27 mouse cellular contexts compared by ENCODE assay signal in genomic region chr9:99471334-99471733, GRCm38 (mm10). TPM values are rescaled to one million over a fixed set of nuclear protein-coding genes. Genes with fewer than 3 reads are reported as not detected.
DNase-seq lines count a peak whose midpoint lies in the region; ATAC-seq and TF ChIP-seq lines count a peak whose summit lies in the region.
"Had no signal": no experiment of that assay in that cellular context is flagged by ENCODE, and none has a peak within 500 bp of the region (broad histone marks: within the 10 kb centered on the region; RNA-seq: fewer than 3 reads in every experiment).

No protein-coding gene starts in this region.

- TF ChIP-seq EP300 in MEL (IDR thresholded peaks at IDR 0.05; ENCODE audit: low read depth in 1 of 2, low read length in 2 of 2): no peak

- no peak for TF ChIP-seq RAD21 in MEL (IDR thresholded peaks at IDR 0.05; ENCODE audit: low read depth, low read length)

- intact Hi-C loops in heart, postnatal 14 days (cut with DNase I): no loop called here

- H3K9me3 ChIP-seq in MEL (replicated peaks; ENCODE audit: insufficient read depth, low read length): no peaks in the 10 kb centered on the region
- H3K9me3 ChIP-seq in intestine, postnatal 0 days (ENCODE audit: control insufficient read depth): no peaks in the 10 kb centered on the region
- H3K9me3 ChIP-seq: forebrain, embryonic 10.5 days; forebrain, embryonic 13.5 days; heart, embryonic 10.5 days; heart, embryonic 13.5 days; hindbrain, embryonic 12.5 days; hindbrain, embryonic 15.5 days had no signal

- no peak for TF ChIP-seq POLR2A in MEL (IDR thresholded peaks at IDR 0.05; ENCODE audit: control insufficient read depth in 1 of 2, insufficient read depth in 1 of 2, low read depth in 1 of 2, low read length in 2 of 2, poor library complexity in 1 of 2)

- DNase-seq in MEL (ENCODE audit: low read depth, low spot score): peak; percentile 36
- DNase-seq in heart, postnatal 14 days: no peak
- no peak for DNase-seq in left cerebral cortex, adult 8-10 months (ENCODE audit: low spot score in 2 of 2)
- DNase-seq in right cerebral cortex, postnatal 10 days (ENCODE audit: low spot score in 2 of 2): no peak
- DNase-seq: adrenal gland, adult 8-10 months; adrenal gland, postnatal 25 days; cerebellum, adult 11-12 months; cerebellum, adult 8-10 months; cerebellum, postnatal 10 days; gastrocnemius, postnatal 10 days; gastrocnemius, postnatal 36 days had no signal

- H3K4me2 ChIP-seq in intestine, postnatal 0 days (replicated peaks; ENCODE audit: low read depth): no peak overlapping the region; the same call in 1 of the 2 replicates
- H3K4me2 ChIP-seq: forebrain, embryonic 13.5 days; heart, embryonic 13.5 days; hindbrain, embryonic 12.5 days; hindbrain, embryonic 15.5 days had no signal

- no peak for TF ChIP-seq CTCF in MEL (IDR thresholded peaks at IDR 0.05 in 2 of 3, conservative IDR thresholded peaks at IDR 0.05 in 1 of 3; ENCODE audit: control insufficient read depth in 1 of 3, insufficient read depth in 1 of 3, low read depth in 2 of 3, low read length in 3 of 3, poor library complexity in 1 of 3, severe bottlenecking in 1 of 3)
- no peak for TF ChIP-seq CTCF in intestine, postnatal 0 days (IDR thresholded peaks at IDR 0.05; ENCODE audit: low read depth)

- peaks cover 5 to 13% of the 10 kb centered on the region in 2 experiments; a peak in 3 of 4 replicates for H3K4me1 ChIP-seq in MEL (ENCODE audit: control insufficient read depth in 1 of 2, insufficient read depth in 2 of 2, low read length in 2 of 2)
- no peaks in the 10 kb centered on the region for H3K4me1 ChIP-seq in intestine, postnatal 0 days (replicated peaks; ENCODE audit: control insufficient read depth, insufficient read depth, low read length)
- H3K4me1 ChIP-seq: forebrain, embryonic 10.5 days; forebrain, embryonic 13.5 days; heart, embryonic 13.5 days had no signal

- no peak overlapping the region; the same call in 1 of the 2 replicates for H3K9ac ChIP-seq in MEL (ENCODE audit: control insufficient read depth, low read depth, low read length, poor library complexity, severe bottlenecking)
- H3K9ac ChIP-seq in intestine, postnatal 0 days (ENCODE audit: low read depth, low read length): no peak overlapping the region
- H3K9ac ChIP-seq: forebrain, embryonic 13.5 days; heart, embryonic 13.5 days; hindbrain, embryonic 12.5 days; hindbrain, embryonic 15.5 days had no signal

- H3K36me3 ChIP-seq in MEL (ENCODE audit: control insufficient read depth in 1 of 2, insufficient read depth in 2 of 2, low read length in 2 of 2): peaks cover 0 to 4% of the 10 kb centered on the region in 2 experiments; a peak in 1 of 4 replicates
- no peaks in the 10 kb centered on the region; the same call in 1 of the 2 replicates for H3K36me3 ChIP-seq in intestine, postnatal 0 days (ENCODE audit: control insufficient read depth, insufficient read depth)
- H3K36me3 ChIP-seq: hindbrain, embryonic 15.5 days had no signal

- WGBS in intestine, postnatal 0 days: 36% methylated on average over 7 of the region's 7 CpGs

- no peaks in the 10 kb centered on the region for H3K27me3 ChIP-seq in MEL (ENCODE audit: control insufficient read depth in 1 of 2, insufficient read depth in 2 of 2, low read length in 2 of 2)
- no peaks in the 10 kb centered on the region for H3K27me3 ChIP-seq in intestine, postnatal 0 days (replicated peaks; ENCODE audit: control insufficient read depth, insufficient read depth, low read length)
- H3K27me3 ChIP-seq: forebrain, embryonic 13.5 days; heart, embryonic 13.5 days; hindbrain, embryonic 12.5 days; hindbrain, embryonic 15.5 days had no signal

- H3K27ac ChIP-seq in MEL (ENCODE audit: control insufficient read depth, low read depth, low read length): peak overlapping the region; percentile 67
- H3K27ac ChIP-seq in intestine, postnatal 0 days (ENCODE audit: low read depth, low read length): peak overlapping the region; percentile 84
- H3K27ac ChIP-seq: forebrain, embryonic 10.5 days; forebrain, embryonic 13.5 days; heart, embryonic 10.5 days; heart, embryonic 13.5 days; hindbrain, embryonic 12.5 days; hindbrain, embryonic 15.5 days had no signal

- peak overlapping the region; percentile 52 to 53; a peak in 3 of 4 replicates for H3K4me3 ChIP-seq in MEL (ENCODE audit: control insufficient read depth in 1 of 2, insufficient read depth in 1 of 2, low read depth in 2 of 2, low read length in 2 of 2)
- H3K4me3 ChIP-seq in intestine, postnatal 0 days (ENCODE audit: low read depth, low read length): no peak overlapping the region
- H3K4me3 ChIP-seq: forebrain, embryonic 10.5 days; forebrain, embryonic 13.5 days; heart, embryonic 10.5 days; heart, embryonic 13.5 days; hindbrain, embryonic 12.5 days; hindbrain, embryonic 15.5 days had no signal

- H3K79me2 ChIP-seq in MEL (ENCODE audit: control insufficient read depth, insufficient read depth, low read length, poor library complexity): no peaks in the 10 kb centered on the region

- peak; percentile 31; the same call in 1 of the 2 replicates for ATAC-seq in granulocyte monocyte progenitor cell, adult 5-6 weeks (replicated peaks; ENCODE audit: poor library complexity, severe bottlenecking)
- ATAC-seq in intestine, postnatal 0 days: peak; percentile 64
- ATAC-seq: activated CD4-positive, CD25-positive, alpha-beta regulatory T cell, adult 4 months; CD4-positive, CD25-positive, alpha-beta regulatory T cell, adult 4 months; forebrain, embryonic 13.5 days; forebrain, embryonic 16.5 days had no signal

TF ChIP-seq in MEL, 35 proteins besides CTCF, POLR2A, EP300 and RAD21:
- TF ChIP-seq ZC3H11A (IDR thresholded peaks at IDR 0.05; ENCODE audit: low read depth, low read length): no peak
- TF ChIP-seq MEF2A (IDR thresholded peaks at IDR 0.05; ENCODE audit: extremely low read depth, insufficient replicate concordance, low read depth, low read length, poor library complexity, severe bottlenecking): no peak
- TF ChIP-seq ZNF384 (IDR thresholded peaks at IDR 0.05; ENCODE audit: low read depth, low read length): no peak
- TF ChIP-seq E2F4 (IDR thresholded peaks at IDR 0.05; ENCODE audit: borderline replicate concordance, low read depth, low read length): no peak
- TF ChIP-seq CHD1 (IDR thresholded peaks at IDR 0.05; ENCODE audit: low read depth, low read length): no peak
- TF ChIP-seq GATA1 (IDR thresholded peaks at IDR 0.05; ENCODE audit: low read depth, low read length): no peak
- TF ChIP-seq UBTF (IDR thresholded peaks at IDR 0.05; ENCODE audit: borderline replicate concordance, insufficient read depth, low read depth, low read length): no peak
- no peak for TF ChIP-seq KAT2A (conservative IDR thresholded peaks at IDR 0.05; ENCODE audit: low read depth, low read length)
- no peak for TF ChIP-seq MYB (IDR thresholded peaks at IDR 0.05; ENCODE audit: low read depth, low read length)
- TF ChIP-seq MAX (IDR thresholded peaks at IDR 0.05; ENCODE audit: low read length): no peak
- TF ChIP-seq ELF1 (IDR thresholded peaks at IDR 0.05; ENCODE audit: low read depth, low read length): no peak
- no peak for TF ChIP-seq GABPA (IDR thresholded peaks at IDR 0.05; ENCODE audit: low read depth, low read length)
- TF ChIP-seq BHLHE40 (IDR thresholded peaks at IDR 0.05; ENCODE audit: borderline replicate concordance, low read depth, low read length): no peak
- no peak for TF ChIP-seq RCOR1 (IDR thresholded peaks at IDR 0.05; ENCODE audit: low read depth, low read length)
- no peak for TF ChIP-seq CHD2 (IDR thresholded peaks at IDR 0.05; ENCODE audit: low read length)
- no peak for TF ChIP-seq SIN3A (IDR thresholded peaks at IDR 0.05; ENCODE audit: low read length)
- TF ChIP-seq SMC3 (IDR thresholded peaks at IDR 0.05; ENCODE audit: low read depth, low read length): no peak
- TF ChIP-seq NELFE (IDR thresholded peaks at IDR 0.05; ENCODE audit: low read depth, low read length): no peak

RNA-seq across cellular contexts. Expression of gene Nme9, which starts 20.1 kb away (rescaled TPM):
- 0.52 and 0.92 TPM in 2 replicates for total RNA-seq in MEL (2012; rRNA removed)
- under 1 TPM in 1 of 2 experiments, not detected in 1; 0.40 TPM for polyA plus RNA-seq in MEL (2012; ENCODE audit: insufficient read depth in 1 of 2, insufficient read length in 2 of 2, low read depth in 1 of 2, low replicate concordance in 2 of 2, missing spikeins in 1 of 2)
- total RNA-seq in granulocyte monocyte progenitor cell, adult 5-6 weeks (2014; fragmentation: Nextera tagmentation): not detected in 2 replicates
- not detected in 2 replicates for total RNA-seq in granulocyte monocyte progenitor cell, adult 5-6 weeks (2017)
- 0.46 and 0.71 TPM in 2 replicates for polyA plus RNA-seq in intestine, postnatal 0 days (2015; fragmentation: Nextera tagmentation; extraction: Ambion mirVana)
- total RNA-seq in heart, postnatal 14 days (2021): under 1 TPM in 1 of 2 experiments, not detected in 1; 0.50 TPM
- under 1 TPM in 3 of 4 experiments, not detected in 1; 0.37 to 0.72 (median 0.44) TPM for total RNA-seq in left cerebral cortex, adult 8-10 months (2022)
- total RNA-seq: adrenal gland, adult 8-10 months; adrenal gland, postnatal 25 days; gastrocnemius, adult 18-20 months; gastrocnemius, postnatal 10 days; gastrocnemius, postnatal 36 days; heart, postnatal 25 days; hematopoietic stem cell, adult 5-6 weeks had no signal
- polyA plus RNA-seq: activated CD4-positive, CD25-positive, alpha-beta regulatory T cell, adult 4 months; C2C12; CD4-positive, CD25-positive, alpha-beta regulatory T cell, adult 4 months; embryonic facial prominence, embryonic 11.5 days; forebrain, embryonic 10.5 days; heart, embryonic 10.5 days; heart, embryonic 13.5 days had no signal

RNA-seq across cellular contexts. Expression of gene Mras, which starts 34.2 kb away (rescaled TPM):
- not detected in 2 replicates for total RNA-seq in MEL (2012; rRNA removed)
- polyA plus RNA-seq in MEL (2012; ENCODE audit: insufficient read depth in 1 of 2, insufficient read length in 2 of 2, low read depth in 1 of 2, low replicate concordance in 2 of 2, missing spikeins in 1 of 2): under 1 TPM in 1 of 2 experiments, not detected in 1; 0.17 TPM
- 6.7 and 19.6 TPM in 2 replicates for total RNA-seq in granulocyte monocyte progenitor cell, adult 5-6 weeks (2014; fragmentation: Nextera tagmentation)
- total RNA-seq in granulocyte monocyte progenitor cell, adult 5-6 weeks (2017): 3.2 and 9.2 TPM in 2 replicates
- polyA plus RNA-seq in intestine, postnatal 0 days (2015; fragmentation: Nextera tagmentation; extraction: Ambion mirVana): 7.6 and 9.5 TPM in 2 replicates
- 1 to 10 TPM; 6.8 to 7.5 TPM for total RNA-seq in heart, postnatal 14 days (2021)
- 100 to 1,000 TPM; 140 to 166 (median 153) TPM for total RNA-seq in left cerebral cortex, adult 8-10 months (2022)
- polyA plus RNA-seq: activated CD4-positive, CD25-positive, alpha-beta regulatory T cell, adult 4 months; CD4-positive, CD25-positive, alpha-beta regulatory T cell, adult 4 months had no signal

Comparison
In these comparisons a context has a peak if more than half of its experiments do, and no peak if none do; other contexts are left out.
1. RNA of gene Mras, which starts 34.2 kb away (total RNA-seq): 140 to 166 TPM in left cerebral cortex, adult 8-10 months; 3.2 to 19.6 TPM in granulocyte monocyte progenitor cell, adult 5-6 weeks, 6.8 to 7.5 TPM in heart, postnatal 14 days and not detected in MEL; every median in the first group is over 4 times any median in the second.